8 mouse cellular contexts compared by ENCODE assay signal in the genomic region with DNA sequence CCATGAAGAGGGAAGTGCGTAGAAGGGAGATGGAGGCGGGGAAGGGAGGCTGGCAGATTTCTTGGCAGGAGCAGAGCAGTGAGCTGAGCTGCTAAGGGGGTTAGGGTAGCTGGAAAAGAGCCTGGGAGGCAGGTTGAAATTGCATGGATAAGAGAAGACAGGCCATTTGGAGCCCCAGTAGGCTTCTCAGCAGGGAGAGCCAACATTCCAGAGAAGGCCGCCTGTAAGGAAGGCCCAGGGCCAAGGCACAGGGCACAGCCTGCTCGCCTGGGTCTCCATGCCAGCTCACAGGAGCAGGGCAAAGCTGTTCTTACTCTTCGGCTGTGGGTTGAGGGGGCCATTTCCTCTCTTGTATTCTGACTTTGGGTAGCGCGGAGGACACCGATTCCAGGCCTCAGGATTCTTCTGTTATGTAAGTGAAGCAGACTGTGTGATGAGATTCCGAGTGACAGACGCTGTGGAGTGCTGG.
DNase-seq lines count a peak whose midpoint lies in the region; ATAC-seq lines count a peak whose summit lies in the region.

No protein-coding gene starts in this region.

- DNase-seq in adrenal gland, postnatal 10 days = peak; percentile 41
- DNase-seq in adrenal gland, postnatal 4 days (ENCODE audit: low spot score in 2 of 2) = no peak
- peak; percentile 93 to 98 for DNase-seq in cerebellum, adult 18-20 months
- no peak for DNase-seq in embryo, embryonic 10 days (ENCODE audit: low spot score)
- DNase-seq in ovary, postnatal 36 days (ENCODE audit: low spot score) = no peak
- no peak for DNase-seq in T-cell, adult 2 months (ENCODE audit: low spot score)

- H3K4me2 ChIP-seq in hindbrain, embryonic 15.5 days = no peak overlapping the region
- H3K4me2 ChIP-seq in midbrain, embryonic 16.5 days (ENCODE audit: low read length) = no peak overlapping the region

- WGBS in hindbrain, embryonic 15.5 days = 38% methylated on average over 10 of the region's 10 CpGs
- WGBS in midbrain, embryonic 16.5 days = 38% methylated on average over 10 of the region's 10 CpGs

- no peak overlapping the region for H3K9ac ChIP-seq in hindbrain, embryonic 15.5 days
- no peak overlapping the region for H3K9ac ChIP-seq in midbrain, embryonic 16.5 days (ENCODE audit: low read depth, low read length)

- peak; percentile 88 for ATAC-seq in hindbrain, embryonic 15.5 days (ENCODE audit: low FRiP score, low read depth)
- peak; percentile 73 for ATAC-seq in midbrain, embryonic 16.5 days

- H3K36me3 ChIP-seq in hindbrain, embryonic 15.5 days = no peaks in the 10 kb centered on the region
- no peaks in the 10 kb centered on the region for H3K36me3 ChIP-seq in midbrain, embryonic 16.5 days (ENCODE audit: control insufficient read depth, insufficient read depth, low read length)

- no peaks in the 10 kb centered on the region for H3K9me3 ChIP-seq in hindbrain, embryonic 15.5 days
- H3K9me3 ChIP-seq in midbrain, embryonic 16.5 days (replicated peaks; ENCODE audit: control insufficient read depth, low read length, poor library complexity, severe bottlenecking) = no peaks in the 10 kb centered on the region

- H3K4me3 ChIP-seq in hindbrain, embryonic 15.5 days = no peak overlapping the region
- no peak overlapping the region for H3K4me3 ChIP-seq in midbrain, embryonic 16.5 days (ENCODE audit: low read depth, low read length)

- H3K27me3 ChIP-seq in hindbrain, embryonic 15.5 days = no peaks in the 10 kb centered on the region
- no peaks in the 10 kb centered on the region for H3K27me3 ChIP-seq in midbrain, embryonic 16.5 days (ENCODE audit: control insufficient read depth, insufficient read depth, low read depth, low read length)

- H3K27ac ChIP-seq in hindbrain, embryonic 15.5 days (replicated peaks) = peak overlapping the region; percentile 41
- peak overlapping the region; percentile 38; the same call in 1 of the 2 replicates for H3K27ac ChIP-seq in midbrain, embryonic 16.5 days (ENCODE audit: low read length)

- H3K4me1 ChIP-seq in hindbrain, embryonic 15.5 days (replicated peaks) = peaks cover 8% of the 10 kb centered on the region
- peaks cover 5% of the 10 kb centered on the region for H3K4me1 ChIP-seq in midbrain, embryonic 16.5 days (ENCODE audit: control insufficient read depth, insufficient read depth, low read length)

Comparison
In these comparisons a context has a peak if more than half of its experiments do, and no peak if none do; other contexts are left out.
1. DNase-seq: peak in adrenal gland, postnatal 10 days (single experiment) and cerebellum, adult 18-20 months (2 of 2); none in adrenal gland, postnatal 4 days (0 of 2), embryo, embryonic 10 days (single experiment), ovary, postnatal 36 days (single experiment) and T-cell, adult 2 months (single experiment).